Mouse (Mus musculus) activated CD4-positive, CD25-positive, alpha-beta regulatory T cell, adult 4 months (primary cell): ENCODE results near the gene Cap2. TPM values are rescaled to one million over a fixed set of nuclear protein-coding genes. Genes with fewer than 3 reads are reported as not detected.

ENCODE experiments used
- polyA plus RNA-seq, 2 experiments: library from polyadenylated mRNA; unstranded; fragments of 100-300 nt; shearing (Covaris generic); gene quantifications; one replicate each; pipeline ENCODE4 v1.2.1; 2017

The Cap2 gene
- polyA plus RNA-seq, 2 experiments from 2014 or later: 1.1 TPM; not detected in 1

Other genes starting within 250 kb of the Cap2 start
- not detected for gene Stmnd1, start 228.1 kb upstream of the Cap2 start, polyA plus RNA-seq
- gene Rbm24, start 83.4 kb upstream of the Cap2 start, polyA plus RNA-seq: not detected
- gene Fam8a1, start 167.7 kb downstream of the Cap2 start, polyA plus RNA-seq: 1 to 10 TPM; 4.8 to 6.4 TPM
- 10 to 100 TPM; 49.3 to 55.8 TPM for gene Nup153, start 226.1 kb downstream of the Cap2 start, polyA plus RNA-seq